In the genomic region with DNA sequence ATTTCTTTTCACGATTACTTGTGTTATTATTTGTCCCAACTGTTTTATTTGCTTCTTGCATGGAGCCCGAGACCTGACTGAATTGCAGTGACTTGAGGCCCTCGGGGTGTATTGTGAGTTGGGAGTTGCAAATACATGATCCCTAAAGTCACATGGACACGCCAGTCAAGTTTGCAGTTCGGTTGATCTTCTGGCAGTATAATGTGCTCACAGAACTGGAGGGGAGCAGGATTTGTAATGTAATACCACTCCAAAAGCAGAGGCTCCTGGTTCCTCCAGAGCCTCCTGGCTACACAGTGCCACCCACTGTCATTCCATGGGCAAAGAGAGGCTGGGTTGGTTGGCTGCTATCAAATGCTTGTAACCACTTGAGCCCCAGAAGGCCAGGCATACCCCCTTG, we compare ENCODE assay signal across 25 mouse cellular contexts. TPM values are rescaled to one million over a fixed set of nuclear protein-coding genes. Genes with fewer than 3 reads are reported as not detected.
A peak's percentile ranks its signal among the peaks of the same experiment; 100 is the strongest.
DNase-seq lines count a peak whose midpoint lies in the region; ATAC-seq and TF ChIP-seq lines count a peak whose summit lies in the region.
"Had no signal": no experiment of that assay in that cellular context is flagged by ENCODE, and none has a peak within 500 bp of the region (broad histone marks: within the 10 kb centered on the region; RNA-seq: fewer than 3 reads in every experiment).

No protein-coding gene starts in this region.

- no peak for TF ChIP-seq EP300 in lung, postnatal 0 days (IDR thresholded peaks at IDR 0.05)

- no peaks in the 10 kb centered on the region for H3K36me3 ChIP-seq in embryonic facial prominence, embryonic 12.5 days
- H3K36me3 ChIP-seq in limb, embryonic 11.5 days (ENCODE audit: control insufficient read depth, insufficient read depth, low read length), result no peaks in the 10 kb centered on the region
- no peaks in the 10 kb centered on the region for H3K36me3 ChIP-seq in lung, postnatal 0 days (ENCODE audit: insufficient read depth, low read length)
- no peaks in the 10 kb centered on the region for H3K36me3 ChIP-seq in forebrain, embryonic 16.5 days (ENCODE audit: control insufficient read depth, insufficient read depth)
- H3K36me3 ChIP-seq: heart, embryonic 15.5 days; hindbrain, embryonic 15.5 days; intestine, embryonic 15.5 days; liver, embryonic 15.5 days; lung, embryonic 15.5 days; neural tube, embryonic 12.5 days had no signal

- H3K4me2 ChIP-seq in embryonic facial prominence, embryonic 12.5 days (replicated peaks), result no peak overlapping the region; the same call in 1 of the 2 replicates
- H3K4me2 ChIP-seq in limb, embryonic 11.5 days (ENCODE audit: low read depth, severe bottlenecking), result no peak overlapping the region
- H3K4me2 ChIP-seq in lung, postnatal 0 days (replicated peaks; ENCODE audit: low read depth, low read length), result no peak overlapping the region
- H3K4me2 ChIP-seq in forebrain, embryonic 16.5 days (ENCODE audit: low read length), result no peak overlapping the region
- H3K4me2 ChIP-seq: heart, embryonic 15.5 days; hindbrain, embryonic 15.5 days; intestine, embryonic 15.5 days; liver, embryonic 15.5 days; lung, embryonic 15.5 days; neural tube, embryonic 12.5 days had no signal

- H3K9ac ChIP-seq in embryonic facial prominence, embryonic 12.5 days, result no peak overlapping the region
- no peak overlapping the region for H3K9ac ChIP-seq in limb, embryonic 11.5 days (ENCODE audit: low read length)
- no peak overlapping the region for H3K9ac ChIP-seq in lung, postnatal 0 days (replicated peaks; ENCODE audit: low read depth)
- H3K9ac ChIP-seq in forebrain, embryonic 16.5 days (replicated peaks; ENCODE audit: low read depth, low read length), result no peak overlapping the region
- H3K9ac ChIP-seq: heart, embryonic 15.5 days; hindbrain, embryonic 15.5 days; intestine, embryonic 15.5 days; liver, embryonic 15.5 days; lung, embryonic 15.5 days; neural tube, embryonic 12.5 days had no signal

- WGBS in embryonic facial prominence, embryonic 12.5 days, result 23% methylated on average over 5 of the region's 5 CpGs
- WGBS in limb, embryonic 11.5 days, result 50% methylated on average over 5 of the region's 5 CpGs
- WGBS in lung, postnatal 0 days, result 78% methylated on average over 5 of the region's 5 CpGs
- WGBS in forebrain, embryonic 16.5 days, result 75% methylated on average over 5 of the region's 5 CpGs

- peak overlapping the region; percentile 90 for H3K27ac ChIP-seq in embryonic facial prominence, embryonic 12.5 days
- peak overlapping the region; percentile 81 for H3K27ac ChIP-seq in limb, embryonic 11.5 days (replicated peaks; ENCODE audit: low read depth, low read length)
- H3K27ac ChIP-seq in lung, postnatal 0 days (ENCODE audit: low read length), result no peak overlapping the region
- H3K27ac ChIP-seq in forebrain, embryonic 16.5 days (ENCODE audit: low read length), result no peak overlapping the region
- H3K27ac ChIP-seq: heart, adult 2 months; heart, embryonic 15.5 days; hindbrain, embryonic 15.5 days; intestine, embryonic 15.5 days; layer of hippocampus, adult 2 months; liver, embryonic 15.5 days; lung, embryonic 15.5 days; neural tube, embryonic 12.5 days had no signal

- DNase-seq in heart, adult 11 months, result peak; percentile 82
- DNase-seq in heart, adult 9 months (ENCODE audit: low spot score in 2 of 2), result no peak
- DNase-seq in 3T3-L1 (ENCODE audit: low read depth, low spot score), result peak; percentile 15
- peak; percentile 50 for DNase-seq in limb, embryonic 11.5 days (ENCODE audit: low spot score)
- no peak for DNase-seq in thymus, postnatal 14 days
- no peak for DNase-seq in lung, postnatal 0 days (ENCODE audit: low spot score)
- DNase-seq: cerebellum, adult 8-10 months; cerebellum, postnatal 36 days; gastrocnemius, postnatal 14 days; kidney, adult 9 months; liver; lung, postnatal 4 days; midbrain, embryonic 14.5 days; right cerebral cortex, postnatal 4 days; thymus, postnatal 4 days had no signal

- no peak for TF ChIP-seq CTCF in lung, postnatal 0 days (IDR thresholded peaks at IDR 0.05)

- no peak overlapping the region for H3K4me3 ChIP-seq in embryonic facial prominence, embryonic 12.5 days
- H3K4me3 ChIP-seq in limb, embryonic 11.5 days (ENCODE audit: low read depth, low read length), result no peak overlapping the region
- H3K4me3 ChIP-seq in lung, postnatal 0 days (ENCODE audit: low read depth, low read length), result no peak overlapping the region
- no peak overlapping the region for H3K4me3 ChIP-seq in forebrain, embryonic 16.5 days (replicated peaks; ENCODE audit: low read length)
- H3K4me3 ChIP-seq: heart, adult 2 months; heart, embryonic 15.5 days; hindbrain, embryonic 15.5 days; intestine, embryonic 15.5 days; layer of hippocampus, adult 2 months; liver, embryonic 15.5 days; lung, embryonic 15.5 days; neural tube, embryonic 12.5 days had no signal

- no peaks in the 10 kb centered on the region for H3K9me3 ChIP-seq in embryonic facial prominence, embryonic 12.5 days
- H3K9me3 ChIP-seq in limb, embryonic 11.5 days (ENCODE audit: control insufficient read depth, low read length), result no peaks in the 10 kb centered on the region
- no peaks in the 10 kb centered on the region for H3K9me3 ChIP-seq in lung, postnatal 0 days (ENCODE audit: low read length)
- no peaks in the 10 kb centered on the region for H3K9me3 ChIP-seq in forebrain, embryonic 16.5 days (ENCODE audit: control insufficient read depth, low read length)
- H3K9me3 ChIP-seq: heart, embryonic 15.5 days; hindbrain, embryonic 15.5 days; intestine, embryonic 15.5 days; liver, embryonic 15.5 days; lung, embryonic 15.5 days; neural tube, embryonic 12.5 days had no signal

- ATAC-seq in embryonic facial prominence, embryonic 12.5 days (ENCODE audit: insufficient number of reproducible peaks, insufficient read depth, low FRiP score, low TSS enrichment), result no peak
- peak; percentile 44; the same call in 1 of the 2 replicates for ATAC-seq in limb, embryonic 11.5 days (ENCODE audit: insufficient number of reproducible peaks, low FRiP score, low TSS enrichment, low read depth)
- no peak for ATAC-seq in lung, postnatal 0 days
- no peak for ATAC-seq in forebrain, embryonic 16.5 days

- H3K4me1 ChIP-seq in embryonic facial prominence, embryonic 12.5 days, result peaks cover 29% of the 10 kb centered on the region
- peaks cover 17% of the 10 kb centered on the region for H3K4me1 ChIP-seq in limb, embryonic 11.5 days (ENCODE audit: control insufficient read depth, insufficient read depth, low read length)
- no peaks in the 10 kb centered on the region for H3K4me1 ChIP-seq in lung, postnatal 0 days (ENCODE audit: insufficient read depth, low read depth, low read length)
- no peaks in the 10 kb centered on the region for H3K4me1 ChIP-seq in forebrain, embryonic 16.5 days (replicated peaks; ENCODE audit: control insufficient read depth, insufficient read depth, low read length)
- H3K4me1 ChIP-seq: hindbrain, embryonic 15.5 days; liver, embryonic 15.5 days; neural tube, embryonic 12.5 days had no signal

- H3K27me3 ChIP-seq in embryonic facial prominence, embryonic 12.5 days, result no peaks in the 10 kb centered on the region
- H3K27me3 ChIP-seq in limb, embryonic 11.5 days (ENCODE audit: control insufficient read depth, insufficient read depth, low read length), result no peaks in the 10 kb centered on the region
- H3K27me3 ChIP-seq in lung, postnatal 0 days (replicated peaks; ENCODE audit: insufficient read depth, low read length), result no peaks in the 10 kb centered on the region
- H3K27me3 ChIP-seq in forebrain, embryonic 16.5 days (replicated peaks; ENCODE audit: control insufficient read depth, insufficient read depth, low read length), result no peaks in the 10 kb centered on the region
- H3K27me3 ChIP-seq: heart, embryonic 15.5 days; hindbrain, embryonic 15.5 days; intestine, embryonic 15.5 days; liver, embryonic 15.5 days; lung, embryonic 15.5 days; neural tube, embryonic 12.5 days had no signal

RNA-seq across cellular contexts. Expression of a gene that starts 39.2 kb away (rescaled TPM):
- polyA plus RNA-seq in embryonic facial prominence, embryonic 12.5 days (2016; fragmentation: Nextera tagmentation; extraction: Ambion mirVana), result 25.2 and 27.7 TPM in 2 replicates
- 49.9 and 55.9 TPM in 2 replicates for polyA plus RNA-seq in limb, embryonic 11.5 days (2014; fragmentation: Nextera tagmentation; extraction: Ambion mirVana)
- polyA plus RNA-seq in lung, postnatal 0 days (2015; fragmentation: Nextera tagmentation; extraction: Ambion mirVana), result 3.1 and 3.2 TPM in 2 replicates
- polyA plus RNA-seq in forebrain, embryonic 16.5 days (2015; fragmentation: Nextera tagmentation; extraction: Ambion mirVana), result 11.0 and 12.2 TPM in 2 replicates

RNA-seq across cellular contexts. Expression of a gene that starts 51.0 kb away (rescaled TPM):
- polyA plus RNA-seq in embryonic facial prominence, embryonic 12.5 days (2016; fragmentation: Nextera tagmentation; extraction: Ambion mirVana), result 45.5 and 48.4 TPM in 2 replicates
- 73.4 and 73.5 TPM in 2 replicates for polyA plus RNA-seq in limb, embryonic 11.5 days (2014; fragmentation: Nextera tagmentation; extraction: Ambion mirVana)
- polyA plus RNA-seq in lung, postnatal 0 days (2015; fragmentation: Nextera tagmentation; extraction: Ambion mirVana), result 2.4 and 4.1 TPM in 2 replicates
- polyA plus RNA-seq in forebrain, embryonic 16.5 days (2015; fragmentation: Nextera tagmentation; extraction: Ambion mirVana), result 16.5 and 18.9 TPM in 2 replicates

RNA-seq across cellular contexts. Expression of a gene that starts 51.0 kb away (rescaled TPM):
- 65.4 and 66.6 TPM in 2 replicates for polyA plus RNA-seq in embryonic facial prominence, embryonic 12.5 days (2016; fragmentation: Nextera tagmentation; extraction: Ambion mirVana)
- polyA plus RNA-seq in limb, embryonic 11.5 days (2014; fragmentation: Nextera tagmentation; extraction: Ambion mirVana), result 60.0 and 66.8 TPM in 2 replicates
- 33.8 and 35.2 TPM in 2 replicates for polyA plus RNA-seq in lung, postnatal 0 days (2015; fragmentation: Nextera tagmentation; extraction: Ambion mirVana)
- 102 and 104 TPM in 2 replicates for polyA plus RNA-seq in forebrain, embryonic 16.5 days (2015; fragmentation: Nextera tagmentation; extraction: Ambion mirVana)

Comparison
In these comparisons a context has a peak if more than half of its experiments do, and no peak if none do; other contexts are left out.
1. DNase-seq: peak in heart, adult 11 months (single experiment), 3T3-L1 (single experiment) and limb, embryonic 11.5 days (single experiment); none in heart, adult 9 months (0 of 2), thymus, postnatal 14 days (single experiment) and lung, postnatal 0 days (single experiment).
2. H3K27ac ChIP-seq: peak in embryonic facial prominence, embryonic 12.5 days (single experiment) and limb, embryonic 11.5 days (single experiment); none in lung, postnatal 0 days (single experiment) and forebrain, embryonic 16.5 days (single experiment).